Mouse (Mus musculus) spleen, postnatal 4 days (tissue): ENCODE data around the gene Olfr206.
"Not testable (repeated sequence)": the region's sequence is repeated elsewhere in the genome, so short reads cannot be mapped to it uniquely, and the experiment has no call there.

Source experiments
- DNase-seq, 2 experiments: peaks; one replicate each; pipeline ENCODE4 v3.0.0; 2022; ENCODE audit warnings: low spot score in 2 of 2

The Olfr206 gene

DNA sequence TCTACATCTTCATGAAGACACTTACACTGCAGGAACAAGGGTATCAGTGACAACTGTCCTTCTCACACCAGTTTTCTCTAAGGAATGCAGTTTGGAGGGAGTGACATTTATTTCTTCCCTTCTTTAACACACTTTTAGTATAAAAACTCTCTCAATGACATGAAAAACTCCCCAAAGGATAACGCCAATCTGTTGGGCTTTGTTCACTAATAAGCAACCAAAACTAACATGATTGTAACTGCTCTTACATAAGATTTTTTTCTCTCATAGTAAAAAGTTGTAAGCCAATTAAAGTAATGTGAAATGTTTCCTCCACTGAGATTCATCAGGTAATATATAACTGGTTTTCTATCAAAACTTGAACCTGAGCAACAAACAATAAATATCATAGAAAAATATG, at the start of gene Olfr206:
Gene Olfr206, minus strand, starts transcription at position 101 of the 400 bp plus-strand sequence.
- no peak for DNase-seq

DNA sequence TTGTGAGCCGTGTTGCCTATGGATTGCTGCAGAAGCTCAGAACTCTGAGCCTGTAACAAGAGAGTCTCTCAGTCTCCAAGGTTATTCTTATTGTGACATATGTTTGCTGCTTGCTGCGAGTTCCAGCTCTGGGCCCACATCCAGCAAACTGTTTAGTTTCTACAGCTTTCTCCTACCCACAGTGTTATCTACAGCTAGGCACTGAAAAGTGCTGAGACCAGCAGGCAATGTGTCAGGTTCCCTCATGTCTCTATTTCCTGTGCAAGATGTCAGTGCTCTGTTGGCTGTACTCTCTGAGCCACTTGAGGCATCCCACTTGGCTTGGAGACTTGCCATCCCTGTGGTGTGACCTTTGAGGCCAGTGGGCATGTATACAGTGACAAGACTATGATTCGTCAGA, 44.3 kb upstream of the Olfr206 start:
- DNase-seq, result no peak

- no peak for DNase-seq
Measured at GRCm38 (mm10) chr16:59363893-59364292, 14.8 kb upstream of the Olfr206 start, which contains the start of gene Olfr209. Olfr209 (minus strand) TSS chr16:59363993.

DNA sequence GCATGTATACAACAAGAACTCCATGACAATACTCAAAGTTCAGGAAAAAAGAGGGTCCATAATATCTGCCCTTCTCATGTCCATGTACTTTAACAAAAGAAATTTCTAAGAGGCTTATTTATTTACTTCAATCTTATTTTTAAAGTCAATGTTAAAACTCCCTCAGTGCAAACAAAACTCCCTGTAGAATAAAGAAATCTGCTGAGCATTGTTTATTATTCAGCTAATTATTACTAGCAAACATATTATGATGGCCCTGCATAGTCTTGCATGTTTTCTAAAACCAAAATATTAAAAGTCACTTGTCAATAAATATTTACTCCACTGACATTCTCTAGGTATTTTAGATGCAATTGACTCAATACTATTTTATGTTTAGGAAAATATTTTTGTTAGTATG, 18.0 kb downstream of the Olfr206 start, which contains the start of gene Olfr205:
Gene Olfr205, minus strand, starts transcription at position 101 of the 400 bp plus-strand sequence.
- DNase-seq, result no peak

GRCm38 (mm10) chr16:59323262-59323661, 25.8 kb downstream of the Olfr206 start:
- DNase-seq, result not testable (repeated sequence)

DNA sequence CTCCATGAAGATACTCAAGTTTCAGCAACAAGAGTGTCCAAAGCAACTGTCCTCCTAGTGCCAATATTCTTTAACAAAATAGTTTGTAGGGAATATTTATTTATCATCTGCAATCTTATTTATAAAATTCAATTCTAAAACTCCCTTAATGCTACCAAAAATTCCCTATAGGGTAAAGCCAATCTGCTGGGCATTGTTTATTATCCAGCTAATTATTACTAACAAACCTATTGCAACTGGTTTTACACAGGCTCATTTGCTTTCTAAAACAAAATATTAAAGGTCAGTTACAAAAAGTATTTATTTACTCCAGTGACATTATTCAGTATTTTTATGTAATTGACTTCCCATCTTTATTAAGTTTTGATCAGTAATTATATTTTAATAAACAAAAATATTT, 30.9 kb downstream of the Olfr206 start, which contains the start of gene Olfr204:
Gene Olfr204, minus strand, starts transcription at position 101 of the 400 bp plus-strand sequence.
- no peak for DNase-seq

GRCm38 (mm10) chr16:59298581-59298980, 50.5 kb downstream of the Olfr206 start, which contains the start of gene Olfr203:
Olfr203 (plus strand) TSS chr16:59298881.
- DNase-seq, result no peak
